Mouse (Mus musculus): Measurements from ENCODE around the gene Emg1. TPM values are rescaled to one million over a fixed set of nuclear protein-coding genes. Genes with fewer than 3 reads are reported as not detected.
A peak's percentile ranks its signal among the peaks of the same experiment; 100 is the strongest.

Emg1 gene
- polyA plus RNA-seq, 1 experiment from 2014 or later = 96.9 TPM

DNA sequence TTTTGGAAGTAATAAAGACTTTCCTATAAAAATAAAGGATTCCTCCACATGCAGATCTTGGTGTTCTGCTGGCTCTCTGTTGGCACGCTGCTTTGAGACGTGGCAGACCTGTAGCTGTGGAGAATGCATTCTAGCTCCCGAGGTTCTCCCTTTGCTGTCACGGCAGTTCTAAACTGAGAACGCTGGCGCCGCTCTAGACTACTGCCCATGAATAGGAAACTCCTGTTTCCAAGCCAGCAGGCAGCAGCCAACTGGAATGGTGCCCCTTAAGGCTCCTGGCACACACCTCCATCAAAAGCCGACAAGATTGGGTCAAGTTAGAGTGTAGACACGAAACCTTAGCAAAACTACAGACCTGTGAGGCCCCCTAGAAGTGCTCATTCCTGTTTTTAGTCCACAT is 38.4 kb downstream of the Emg1 start:
- TF ChIP-seq CTCF (IDR thresholded peaks at IDR 0.05; ENCODE audit: low read depth) (no peak), EP300 (IDR thresholded peaks at IDR 0.05; ENCODE audit: low read depth) (no peak)
- peaks cover 25% of the 10 kb centered on the region for H3K36me3 ChIP-seq (replicated peaks; ENCODE audit: insufficient read depth, low read length)
- no peak for ATAC-seq

DNA sequence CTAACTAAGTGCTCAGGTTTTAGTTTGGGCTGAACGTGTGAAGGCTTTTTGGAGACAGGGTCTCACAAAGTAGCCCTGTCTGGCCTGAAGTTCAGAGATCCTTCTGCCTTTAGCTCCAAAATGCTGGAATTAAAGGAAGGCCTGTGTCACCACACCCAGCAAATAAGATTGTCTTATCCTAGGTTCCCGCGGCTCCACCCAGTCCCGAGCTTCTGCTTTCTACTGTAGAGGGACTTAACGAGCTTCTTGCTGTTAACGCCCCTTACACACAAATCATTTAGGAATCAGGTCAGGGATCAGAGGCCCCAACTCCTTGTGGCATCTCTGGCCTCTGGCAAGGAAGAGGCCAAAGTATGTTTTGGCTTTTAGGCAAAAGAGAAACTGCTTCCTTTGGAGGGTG is 39.9 kb downstream of the Emg1 start:
- no peak overlapping the region for H3K9ac ChIP-seq (replicated peaks)
- ATAC-seq = no peak
- H3K36me3 ChIP-seq (replicated peaks; ENCODE audit: insufficient read depth, low read length) = peaks cover 25% of the 10 kb centered on the region
- H3K4me2 ChIP-seq (ENCODE audit: low read depth, low read length) = no peak overlapping the region
- no peak for DNase-seq
- no peak overlapping the region for H3K4me3 ChIP-seq (ENCODE audit: low read depth, low read length)
- TF ChIP-seq CTCF (IDR thresholded peaks at IDR 0.05; ENCODE audit: low read depth) = no peak
- peaks cover 18% of the 10 kb centered on the region for H3K4me1 ChIP-seq (ENCODE audit: insufficient read depth)
- whole genome bisulfite sequencing (ENCODE audit: insufficient replicate concordance) = 28% methylated on average over 6 of the region's 6 CpGs
- no peak overlapping the region for H3K27ac ChIP-seq (ENCODE audit: low read depth)
- no peaks in the 10 kb centered on the region for H3K27me3 ChIP-seq (ENCODE audit: insufficient read depth, low read length)
- H3K9me3 ChIP-seq (ENCODE audit: low read length) = no peaks in the 10 kb centered on the region

More for the DNA sequence above, 38.4 kb downstream of the Emg1 start:
- H3K4me3 ChIP-seq (ENCODE audit: low read depth, low read length) = no peak overlapping the region
- no peaks in the 10 kb centered on the region for H3K9me3 ChIP-seq (ENCODE audit: low read length)
- no peak overlapping the region for H3K4me2 ChIP-seq (ENCODE audit: low read depth, low read length)
- WGBS (ENCODE audit: insufficient replicate concordance) = 90% methylated on average over 9 of the region's 9 CpGs
- peaks cover 22% of the 10 kb centered on the region for H3K4me1 ChIP-seq (ENCODE audit: insufficient read depth)
- DNase-seq = no peak
- H3K27ac ChIP-seq (ENCODE audit: low read depth) = no peak overlapping the region
- no peak overlapping the region for H3K9ac ChIP-seq (replicated peaks)
- no peaks in the 10 kb centered on the region for H3K27me3 ChIP-seq (ENCODE audit: insufficient read depth, low read length)

DNA sequence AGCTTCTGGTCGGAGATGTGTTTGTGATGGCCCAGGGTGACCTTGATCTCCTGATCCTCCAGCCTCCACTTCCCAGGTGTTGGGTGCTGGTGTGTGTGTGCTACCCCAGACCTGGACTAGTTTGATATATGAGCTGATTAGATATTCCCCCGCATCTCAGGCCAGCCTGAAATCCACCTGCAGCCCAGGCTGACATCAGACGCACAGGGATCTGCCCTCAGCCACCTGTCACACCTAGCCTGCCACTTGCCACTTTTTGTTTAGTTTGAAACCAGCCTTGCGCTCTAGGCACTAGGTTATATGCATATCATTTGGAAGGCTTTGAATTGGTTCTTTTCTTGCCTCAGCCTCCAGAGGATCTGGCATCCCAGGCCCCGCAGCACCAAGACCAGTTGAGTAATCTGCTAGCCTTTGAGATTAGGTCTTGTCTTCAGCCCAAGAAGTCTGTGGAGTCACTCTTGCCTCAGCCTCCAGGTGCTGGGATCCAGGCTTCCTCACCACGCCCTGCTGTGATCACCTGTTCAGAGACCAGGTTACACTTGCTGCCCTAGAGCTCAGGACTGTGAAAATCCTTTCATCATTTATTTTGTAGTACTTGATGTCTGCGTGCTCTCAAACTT is 41.6 kb downstream of the Emg1 start:
- Histone ChIP-seq H3K36me3 (replicated peaks; ENCODE audit: insufficient read depth, low read length) (peaks cover 33% of the 10 kb centered on the region), H3K27me3 (ENCODE audit: insufficient read depth, low read length) (no peaks in the 10 kb centered on the region), H3K4me1 (ENCODE audit: insufficient read depth) (peaks cover 12% of the 10 kb centered on the region), H3K27ac (ENCODE audit: low read depth) (no peak overlapping the region), H3K4me3 (ENCODE audit: low read depth, low read length) (no peak overlapping the region), H3K4me2 (ENCODE audit: low read depth, low read length) (no peak overlapping the region), H3K9ac (replicated peaks) (no peak overlapping the region), H3K9me3 (ENCODE audit: low read length) (no peaks in the 10 kb centered on the region)
- DNase-seq = no peak
- ATAC-seq = no peak
- TF ChIP-seq CTCF (IDR thresholded peaks at IDR 0.05; ENCODE audit: low read depth) (no peak), EP300 (IDR thresholded peaks at IDR 0.05; ENCODE audit: low read depth) (no peak)
- WGBS (ENCODE audit: insufficient replicate concordance) = 82% methylated on average over 7 of the region's 7 CpGs

DNA sequence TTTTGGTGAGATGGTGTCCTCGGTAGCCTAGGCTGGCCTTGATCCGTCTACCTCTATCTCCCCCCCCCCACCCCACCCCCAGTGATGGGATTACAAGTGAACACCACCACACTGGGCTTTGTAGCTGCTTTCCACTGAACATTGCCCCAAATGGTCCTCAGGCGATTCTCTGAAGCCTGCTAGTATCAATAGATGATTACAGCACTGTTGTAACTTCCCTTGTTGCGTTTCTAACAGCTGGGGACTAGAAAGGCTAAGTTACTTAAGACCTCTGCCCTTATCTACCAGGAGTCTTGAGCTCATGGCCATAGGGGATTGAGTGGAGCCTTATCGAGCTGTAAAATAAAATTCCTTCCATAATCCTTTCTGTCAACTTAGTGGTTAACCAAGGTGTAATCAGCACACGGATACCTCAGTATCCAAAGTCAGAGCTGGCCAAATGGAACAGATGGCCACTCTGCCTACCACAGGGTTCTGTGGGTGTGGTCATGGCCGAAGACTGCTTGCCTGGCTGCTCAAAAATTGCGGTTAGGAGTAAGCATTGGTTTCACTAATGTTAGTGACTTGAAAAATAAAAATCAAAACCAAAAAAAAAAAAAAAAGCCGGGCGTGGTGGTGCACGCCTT is 42.6 kb downstream of the Emg1 start:
- no peak overlapping the region for H3K4me3 ChIP-seq (ENCODE audit: low read depth, low read length)
- H3K9ac ChIP-seq (replicated peaks) = no peak overlapping the region
- H3K9me3 ChIP-seq (ENCODE audit: low read length) = no peaks in the 10 kb centered on the region
- H3K36me3 ChIP-seq (replicated peaks; ENCODE audit: insufficient read depth, low read length) = peaks cover 33% of the 10 kb centered on the region
- ATAC-seq (no peak), DNase-seq (no peak)
- no peak overlapping the region for H3K4me2 ChIP-seq (ENCODE audit: low read depth, low read length)
- TF ChIP-seq EP300 (IDR thresholded peaks at IDR 0.05; ENCODE audit: low read depth) = no peak
- TF ChIP-seq CTCF (IDR thresholded peaks at IDR 0.05; ENCODE audit: low read depth) = no peak
- no peak overlapping the region for H3K27ac ChIP-seq (ENCODE audit: low read depth)
- H3K27me3 ChIP-seq (ENCODE audit: insufficient read depth, low read length) = no peaks in the 10 kb centered on the region
- 83% methylated on average over 11 of the region's 11 CpGs for WGBS (ENCODE audit: insufficient replicate concordance)
- H3K4me1 ChIP-seq (ENCODE audit: insufficient read depth) = peaks cover 18% of the 10 kb centered on the region

DNA sequence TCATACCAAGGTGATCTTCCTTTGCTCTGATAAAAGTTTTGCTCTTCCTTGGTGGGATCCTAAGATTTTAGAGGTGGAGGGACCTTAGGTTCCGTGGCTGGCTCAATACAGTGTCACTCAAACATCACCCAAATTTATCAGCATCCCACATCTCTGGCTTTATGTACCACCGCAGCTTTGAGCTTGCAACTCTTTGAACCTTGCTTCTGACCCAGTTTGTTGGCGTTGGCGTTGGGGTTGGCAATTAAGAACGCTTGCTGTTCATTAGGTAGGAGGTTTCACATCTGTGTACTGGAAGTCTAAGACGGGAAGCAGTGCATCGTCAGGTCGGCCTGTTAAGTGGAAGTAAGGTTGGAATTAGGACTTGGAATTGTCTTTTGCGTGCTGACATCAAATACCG is 47.0 kb downstream of the Emg1 start:
- Histone ChIP-seq H3K4me3 (ENCODE audit: low read depth, low read length) (0 out of 2 replicates have a peak overlapping the region, but pooled peaks have one; percentile 78), H3K27me3 (ENCODE audit: insufficient read depth, low read length) (no peaks in the 10 kb centered on the region), H3K4me1 (ENCODE audit: insufficient read depth) (peaks cover 21% of the 10 kb centered on the region), H3K4me2 (ENCODE audit: low read depth, low read length) (peak overlapping the region; percentile 90), H3K36me3 (replicated peaks; ENCODE audit: insufficient read depth, low read length) (peaks cover 15% of the 10 kb centered on the region), H3K27ac (ENCODE audit: low read depth) (no peak overlapping the region), H3K9me3 (ENCODE audit: low read length) (no peaks in the 10 kb centered on the region), H3K9ac (replicated peaks) (no peak overlapping the region)
- DNase-seq (no peak), ATAC-seq (no peak)
- no peak for TF ChIP-seq EP300 (IDR thresholded peaks at IDR 0.05; ENCODE audit: low read depth)
- TF ChIP-seq CTCF (IDR thresholded peaks at IDR 0.05; ENCODE audit: low read depth) = no peak
- 84% methylated on average over 10 of the region's 10 CpGs for WGBS (ENCODE audit: insufficient replicate concordance)

DNA sequence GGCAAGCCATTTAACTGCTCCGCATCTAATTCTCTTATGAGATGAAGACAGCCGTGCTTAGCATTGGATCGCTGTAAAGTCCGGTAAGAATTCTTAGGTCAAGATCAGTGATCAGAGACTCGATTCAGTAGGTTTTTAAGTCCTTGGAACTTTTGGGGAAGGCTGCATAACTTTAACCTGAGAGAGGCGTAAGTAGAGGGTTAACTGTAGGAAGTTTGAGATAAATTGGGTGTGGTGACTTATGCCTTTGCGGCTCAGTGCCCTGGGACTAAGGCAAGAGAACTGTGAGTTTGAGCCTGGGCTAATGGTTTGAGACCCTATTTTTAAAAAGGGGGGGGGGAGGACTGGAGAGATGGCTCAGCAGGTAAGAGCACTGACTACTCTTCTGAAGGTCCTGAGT is 47.7 kb downstream of the Emg1 start:
- TF ChIP-seq EP300 (IDR thresholded peaks at IDR 0.05; ENCODE audit: low read depth) (no peak), CTCF (IDR thresholded peaks at IDR 0.05; ENCODE audit: low read depth) (no peak)
- no peak for ATAC-seq
- 58% methylated on average over 7 of the region's 7 CpGs for WGBS (ENCODE audit: insufficient replicate concordance)
- H3K9me3 ChIP-seq (ENCODE audit: low read length) = no peaks in the 10 kb centered on the region
- peaks cover 12% of the 10 kb centered on the region for H3K36me3 ChIP-seq (replicated peaks; ENCODE audit: insufficient read depth, low read length)
- peak overlapping the region; percentile 91 for H3K9ac ChIP-seq (replicated peaks)
- H3K27me3 ChIP-seq (ENCODE audit: insufficient read depth, low read length) = no peaks in the 10 kb centered on the region
- peaks cover 19% of the 10 kb centered on the region for H3K4me1 ChIP-seq (ENCODE audit: insufficient read depth)
- H3K27ac ChIP-seq (ENCODE audit: low read depth) = peak overlapping the region; percentile 41; the same call in 1 of the 2 replicates
- peak overlapping the region; percentile 90 for H3K4me2 ChIP-seq (ENCODE audit: low read depth, low read length)
- H3K4me3 ChIP-seq (ENCODE audit: low read depth, low read length) = peak overlapping the region; percentile 78
- no peak for DNase-seq
